Mouse (Mus musculus): ENCODE data around the gene Stxbp1. TPM values are rescaled to one million over a fixed set of nuclear protein-coding genes. Genes with fewer than 3 reads are reported as not detected.

Stxbp1 gene
- total RNA-seq, 2 experiments from 2014 or later, result 12.2 to 13.0 TPM

GRCm38 (mm10) chr2:32839261-32839660 lies 7.8 kb downstream of the Stxbp1 start:
- no peak for DNase-seq

- peak in 1 of 2 experiments; percentile 16 for DNase-seq
These were observed 8.7 kb downstream of the Stxbp1 start for GRCm38 (mm10) chr2:32838147-32838884.

- no peak for DNase-seq
These were observed 11.5 kb downstream of the Stxbp1 start for GRCm38 (mm10) chr2:32835588-32835987.

- DNase-seq, result peak; percentile 76 to 86
These were observed 12.5 kb downstream of the Stxbp1 start for GRCm38 (mm10) chr2:32834496-32834895.

GRCm38 (mm10) chr2:32828979-32829676 lies 17.9 kb downstream of the Stxbp1 start:
- no peak for DNase-seq

GRCm38 (mm10) chr2:32825796-32826195 lies 21.2 kb downstream of the Stxbp1 start:
- no peak for DNase-seq

GRCm38 (mm10) chr2:32824778-32825177 lies 22.3 kb downstream of the Stxbp1 start:
- no peak for DNase-seq

GRCm38 (mm10) chr2:32824181-32824580 lies 22.9 kb downstream of the Stxbp1 start:
- no peak for DNase-seq

- no peak for DNase-seq
These were observed 23.4 kb downstream of the Stxbp1 start for GRCm38 (mm10) chr2:32823579-32824154.

GRCm38 (mm10) chr2:32823153-32823552 lies 23.9 kb downstream of the Stxbp1 start:
- no peak for DNase-seq

GRCm38 (mm10) chr2:32822643-32823042 lies 24.4 kb downstream of the Stxbp1 start:
- DNase-seq, result no peak

- peak; percentile 30 to 58 for DNase-seq
These were observed 25.8 kb downstream of the Stxbp1 start for GRCm38 (mm10) chr2:32821041-32821802.

- no peak for DNase-seq
These were observed 28.8 kb downstream of the Stxbp1 start for GRCm38 (mm10) chr2:32818208-32818607.

- no peak for DNase-seq
These were observed 29.5 kb downstream of the Stxbp1 start for GRCm38 (mm10) chr2:32817589-32817988.

- DNase-seq, result peak; percentile 30 to 35
These were observed 30.0 kb downstream of the Stxbp1 start for GRCm38 (mm10) chr2:32816946-32817581.

GRCm38 (mm10) chr2:32816497-32816896 lies 30.5 kb downstream of the Stxbp1 start:
- DNase-seq, result no peak

GRCm38 (mm10) chr2:32811959-32812358 lies 35.1 kb downstream of the Stxbp1 start:
- DNase-seq, result no peak

GRCm38 (mm10) chr2:32808816-32809566 lies 38.1 kb downstream of the Stxbp1 start:
- no peak for DNase-seq

- no peak for DNase-seq
These were observed 48.6 kb downstream of the Stxbp1 start for GRCm38 (mm10) chr2:32798251-32798962.

GRCm38 (mm10) chr2:32795748-32796418 lies 51.2 kb downstream of the Stxbp1 start:
- no peak for DNase-seq
